Mouse (Mus musculus) spleen, postnatal 0 days (tissue): ENCODE results near the gene Oasl1. TPM values are rescaled to one million over a fixed set of nuclear protein-coding genes. Genes with fewer than 3 reads are reported as not detected.

ENCODE experiments used
- polyA plus RNA-seq: library from polyadenylated mRNA; unstranded; fragments of >200 nt; fragmentation: Nextera tagmentation; extraction: Ambion mirVana; gene quantifications from 2 replicates; pipeline ENCODE4 v1.2.1, GENCODE M21; 2015

Oasl1 gene
- polyA plus RNA-seq, result 4.0 and 4.1 TPM in 2 replicates

DNA sequence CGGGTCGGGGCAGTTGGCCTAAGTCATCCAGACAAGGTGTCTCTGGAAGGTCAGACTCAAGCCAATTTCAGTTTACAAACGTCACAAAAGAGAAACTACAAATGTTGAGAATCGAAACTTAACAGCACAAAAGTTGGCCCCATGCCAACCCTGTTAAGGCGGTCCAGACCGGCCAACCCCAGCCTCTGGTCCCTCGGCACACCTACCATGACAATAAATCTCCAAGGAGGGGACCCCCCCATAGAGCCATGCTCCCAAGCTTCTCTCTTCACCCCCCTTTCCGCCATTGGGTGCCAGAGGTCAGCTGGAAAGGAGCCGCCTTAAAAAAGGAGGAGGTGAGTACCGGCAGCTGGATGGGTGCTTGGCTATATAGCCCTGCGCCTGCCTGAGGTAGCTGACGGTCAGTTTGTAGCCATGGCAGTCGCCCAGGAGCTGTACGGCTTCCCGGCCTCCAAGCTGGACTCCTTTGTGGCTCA, at the start of gene Oasl1:
TSS of gene Oasl1 (plus strand) at position 243 of the 476 bp plus-strand sequence.

GRCm38 (mm10) chr5:114896688-114897373, 26.2 kb upstream of the Oasl1 start, which contains the start of gene Oasl2:
Gene Oasl2 (plus strand): TSS chr5:114896936.

DNA sequence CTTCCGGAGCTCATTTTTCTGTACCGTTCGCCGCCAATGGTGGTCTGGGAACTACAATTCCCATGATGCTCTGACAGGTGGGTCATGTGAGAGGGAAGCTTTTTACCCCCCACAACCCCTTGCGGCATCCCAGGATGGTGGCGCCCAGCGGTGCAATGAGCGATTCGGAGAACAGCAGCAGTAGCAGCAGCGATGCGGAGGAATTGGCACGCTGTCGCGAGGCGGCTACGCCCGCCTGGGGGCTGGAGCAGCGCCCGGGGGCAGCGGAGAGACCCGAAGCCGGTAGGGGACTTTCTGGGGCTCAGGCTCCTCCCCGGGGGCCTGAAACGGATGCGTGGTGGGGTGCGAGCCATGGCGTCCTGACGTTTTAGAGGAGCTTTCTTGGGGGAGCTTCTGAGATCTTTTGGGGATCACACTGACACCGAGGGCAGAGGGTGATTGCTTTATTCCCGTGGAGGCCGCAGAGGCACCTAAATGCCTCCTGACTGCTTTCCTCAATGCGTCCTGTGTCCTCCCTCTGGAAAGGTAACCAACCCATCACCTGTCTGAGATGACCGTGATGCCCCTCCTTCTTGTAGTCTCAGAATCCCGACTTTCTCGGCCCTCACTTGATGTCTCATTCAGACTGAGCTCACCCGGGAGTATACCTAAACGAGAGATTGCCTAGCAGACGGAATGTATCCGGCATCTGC, 19.2 kb downstream of the Oasl1 start, which contains the start of gene 2210016L21Rik:
TSS of gene 2210016L21Rik (plus strand) at position 85 of the 692 bp plus-strand sequence.

DNA sequence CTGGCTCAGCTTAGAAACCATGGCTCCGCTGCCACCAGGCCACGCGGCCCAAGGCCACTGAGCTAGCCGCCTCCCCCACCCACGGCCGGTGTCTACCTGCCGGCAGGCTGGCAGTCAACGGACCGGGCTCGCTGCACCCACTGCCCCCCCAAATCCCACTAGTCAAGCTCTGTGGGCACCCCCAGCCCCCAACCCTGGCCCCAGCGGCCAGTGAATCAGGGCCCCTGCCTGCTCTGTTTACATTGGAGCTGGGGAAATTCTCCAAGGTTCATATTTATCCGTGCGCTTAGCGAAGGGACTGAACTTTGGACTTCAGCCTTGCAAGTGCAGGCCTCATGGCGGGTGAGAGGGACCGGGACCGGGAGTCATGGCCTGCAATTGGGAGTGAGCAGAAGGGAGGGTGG, 47.8 kb downstream of the Oasl1 start, which contains the start of gene Hnf1a:
TSS of gene Hnf1a (minus strand) at position 271 of the 404 bp plus-strand sequence.

Other genes with a start within 250 kb of the Oasl1 start
- gene Gltp, start 232.3 kb upstream of the Oasl1 start, polyA plus RNA-seq, result 51.1 and 60.1 TPM in 2 replicates
- gene Tchp, start 215.5 kb upstream of the Oasl1 start, polyA plus RNA-seq, result 7.1 and 7.6 TPM in 2 replicates
- gene Ankrd13a, start 148.6 kb upstream of the Oasl1 start, polyA plus RNA-seq, result 70.7 and 71.6 TPM in 2 replicates
- gene Git2, start 147.7 kb upstream of the Oasl1 start, polyA plus RNA-seq, result 27.4 and 31.5 TPM in 2 replicates
- 86.2 and 97.3 TPM in 2 replicates for gene 1500011B03Rik, start 99.8 kb upstream of the Oasl1 start, polyA plus RNA-seq
- not detected in 2 replicates for gene 4930519G04Rik, start 69.6 kb upstream of the Oasl1 start, polyA plus RNA-seq
- not detected in 2 replicates for gene Gm9936, start 64.6 kb upstream of the Oasl1 start, polyA plus RNA-seq
- 16.7 and 27.2 TPM in 2 replicates for gene Oasl2, start 26.3 kb upstream of the Oasl1 start, polyA plus RNA-seq
- 26.3 and 32.0 TPM in 2 replicates for gene 2210016L21Rik, start 18.9 kb downstream of the Oasl1 start, polyA plus RNA-seq
- 0.05 and 0.08 TPM in 2 replicates for gene Hnf1a, start 47.9 kb downstream of the Oasl1 start, polyA plus RNA-seq
- gene Sppl3, start 87.9 kb downstream of the Oasl1 start, polyA plus RNA-seq, result 13.1 and 13.9 TPM in 2 replicates
- 18.0 and 20.8 TPM in 2 replicates for gene Gm10401, start 175.1 kb downstream of the Oasl1 start, polyA plus RNA-seq
- gene Acads, start 196.1 kb downstream of the Oasl1 start, polyA plus RNA-seq, result 26.8 and 31.9 TPM in 2 replicates
- gene Unc119b, start 211.7 kb downstream of the Oasl1 start, polyA plus RNA-seq, result 9.1 and 11.9 TPM in 2 replicates
- gene Mlec, start 234.9 kb downstream of the Oasl1 start, polyA plus RNA-seq, result 20.5 and 24.0 TPM in 2 replicates